Mouse (Mus musculus): ENCODE results near the gene Dnah6.

DNA sequence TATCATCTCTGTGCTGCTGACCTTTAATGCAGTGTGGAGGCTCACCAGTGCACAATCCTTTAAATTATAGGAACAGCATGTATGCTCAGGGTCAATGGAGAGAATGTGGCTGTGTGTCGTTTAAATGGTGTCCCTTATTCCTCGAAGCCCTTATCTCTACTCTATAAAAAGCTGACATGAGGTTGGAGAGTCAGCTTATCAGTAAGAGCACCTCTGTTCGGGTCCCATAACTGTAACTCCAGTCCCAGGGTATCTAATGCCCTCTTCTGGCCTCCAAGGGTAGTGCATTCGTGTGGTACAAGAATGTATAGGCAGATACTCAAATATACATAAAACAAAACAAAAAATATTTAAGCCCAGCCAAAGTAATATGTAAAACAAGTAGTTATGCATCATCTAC is 16.5 kb downstream of the Dnah6 start:
- no peak for TF ChIP-seq CTCF (IDR thresholded peaks at IDR 0.05; ENCODE audit: extremely low read depth, insufficient read length, insufficient replicate concordance, low read depth, low read length)
- no peak for TF ChIP-seq POLR2A (IDR thresholded peaks at IDR 0.05; ENCODE audit: low read depth, low read length)
